Mouse (Mus musculus): ENCODE results near the gene Defa26. TPM values are rescaled to one million over a fixed set of nuclear protein-coding genes. Genes with fewer than 3 reads are reported as not detected.
"Not testable (repeated sequence)": the region's sequence is repeated elsewhere in the genome, so short reads cannot be mapped to it uniquely, and the experiment has no call there.

The Defa26 gene
- not detected in 2 replicates for polyA plus RNA-seq (2016; fragmentation: Nextera tagmentation; extraction: Ambion mirVana)

DNA sequence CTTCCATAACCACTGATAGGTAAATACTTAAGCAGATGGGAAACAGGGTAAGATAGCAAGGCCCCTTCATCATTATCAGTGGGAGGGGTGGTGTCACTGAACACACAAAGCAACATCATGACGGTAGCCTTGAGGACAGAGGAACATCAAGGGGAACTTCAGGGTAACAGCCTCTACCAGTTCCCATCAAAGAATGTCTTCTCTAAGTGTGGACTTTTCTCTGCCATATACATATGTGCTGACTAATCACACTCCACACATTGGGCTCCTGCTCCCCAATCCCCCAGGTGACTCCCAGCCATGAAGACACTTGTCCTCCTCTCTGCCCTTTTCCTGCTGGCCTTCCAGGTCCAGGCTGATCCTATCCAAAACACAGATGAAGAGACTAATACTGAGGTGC, at the start of gene Defa26:
TSS of gene Defa26 (plus strand) at position 301 of the 400 bp plus-strand sequence.
- not testable (repeated sequence) for H3K36me3 ChIP-seq; H3K4me1 ChIP-seq; H3K4me3 ChIP-seq; H3K27ac ChIP-seq; H3K27me3 ChIP-seq (replicated peaks); ATAC-seq (ENCODE audit: low FRiP score, low read depth); H3K9me3 ChIP-seq; H3K4me2 ChIP-seq (replicated peaks); H3K9ac ChIP-seq
- 91% methylated on average over 1 of the region's 1 CpGs for WGBS

DNA sequence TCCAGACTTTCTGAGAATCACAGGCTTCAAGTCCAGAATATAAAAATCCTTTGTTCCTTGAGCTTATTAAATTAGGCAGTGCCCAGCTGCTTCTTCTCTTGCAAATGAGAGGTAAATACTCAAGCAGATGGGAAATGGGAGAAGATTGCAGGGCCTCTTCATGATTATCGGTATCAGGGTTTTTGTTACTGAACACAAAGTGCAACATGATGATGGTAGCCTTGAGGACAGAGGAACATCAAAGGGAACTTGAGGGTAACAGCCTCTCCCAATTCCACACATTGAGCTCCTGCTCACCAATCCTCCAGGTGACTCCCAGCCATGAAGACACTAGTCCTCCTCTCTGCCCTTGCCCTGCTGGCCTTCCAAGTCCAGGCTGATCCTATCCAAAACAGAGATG, 35.3 kb upstream of the Defa26 start, which contains the start of gene Defa28:
TSS of gene Defa28 (plus strand) at position 301 of the 400 bp plus-strand sequence.
- not testable (repeated sequence) for ATAC-seq (ENCODE audit: low FRiP score, low read depth); H3K9me3 ChIP-seq; H3K9ac ChIP-seq; H3K4me3 ChIP-seq; H3K27ac ChIP-seq; H3K36me3 ChIP-seq; H3K4me2 ChIP-seq (replicated peaks); H3K4me1 ChIP-seq; H3K27me3 ChIP-seq (replicated peaks)
- no CpG with 5 or more reads among the region's 1 CpGs for WGBS

DNA sequence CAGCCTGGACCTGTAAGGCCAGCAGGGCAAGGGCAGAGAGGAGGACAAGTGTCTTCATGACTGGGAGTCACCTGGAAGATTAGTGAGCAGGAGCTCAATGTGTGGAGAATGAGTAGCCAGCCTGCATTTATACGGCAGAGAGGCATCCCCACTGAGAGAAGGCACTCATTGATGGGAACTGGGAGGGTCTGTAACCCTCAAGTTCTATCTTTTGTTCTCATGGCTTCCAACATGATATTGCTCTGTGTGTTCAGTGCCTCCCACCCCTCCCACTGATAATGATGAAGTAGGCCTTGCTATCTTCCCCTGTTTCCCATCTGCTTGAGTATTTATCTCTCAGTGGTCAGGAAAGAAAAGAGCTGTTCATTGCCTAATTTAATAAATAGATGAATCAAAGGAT, 23.6 kb upstream of the Defa26 start, which contains the start of gene Gm7861:
TSS of gene Gm7861 (minus strand) at position 101 of the 400 bp plus-strand sequence.
- H3K4me2 ChIP-seq (replicated peaks); H3K36me3 ChIP-seq; ATAC-seq (ENCODE audit: low FRiP score, low read depth); H3K9me3 ChIP-seq; H3K4me1 ChIP-seq; H3K27me3 ChIP-seq (replicated peaks); H3K27ac ChIP-seq; H3K4me3 ChIP-seq; H3K9ac ChIP-seq: not testable (repeated sequence)
- WGBS, result no CpG with 5 or more reads among the region's 1 CpGs

DNA sequence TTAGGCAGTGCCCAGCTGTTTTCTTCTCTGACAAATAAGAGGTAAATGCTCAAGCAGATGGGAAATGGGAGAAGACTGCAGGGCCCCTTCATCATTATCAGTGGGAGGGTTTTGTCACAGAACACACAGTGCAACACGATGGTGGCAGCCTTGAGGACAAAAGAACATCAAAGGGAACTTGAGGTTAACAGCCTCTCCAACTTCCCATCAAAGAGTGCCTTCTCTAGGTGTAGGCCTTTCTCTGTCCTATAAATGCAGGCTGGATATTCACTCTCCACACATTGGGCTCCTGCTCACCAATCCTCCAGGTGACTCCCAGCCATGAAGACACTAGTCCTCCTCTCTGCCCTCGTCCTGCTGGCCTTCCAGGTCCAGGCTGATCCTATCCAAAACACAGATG, 37.5 kb downstream of the Defa26 start, which contains the start of gene Defa17:
TSS of gene Defa17 (plus strand) at position 301 of the 400 bp plus-strand sequence.
- H3K9ac ChIP-seq; H3K36me3 ChIP-seq; H3K4me2 ChIP-seq (replicated peaks); H3K27me3 ChIP-seq (replicated peaks); H3K27ac ChIP-seq; H3K9me3 ChIP-seq; H3K4me1 ChIP-seq; ATAC-seq (ENCODE audit: low FRiP score, low read depth); H3K4me3 ChIP-seq: not testable (repeated sequence)
- no CpG with 5 or more reads among the region's 2 CpGs for WGBS

DNA sequence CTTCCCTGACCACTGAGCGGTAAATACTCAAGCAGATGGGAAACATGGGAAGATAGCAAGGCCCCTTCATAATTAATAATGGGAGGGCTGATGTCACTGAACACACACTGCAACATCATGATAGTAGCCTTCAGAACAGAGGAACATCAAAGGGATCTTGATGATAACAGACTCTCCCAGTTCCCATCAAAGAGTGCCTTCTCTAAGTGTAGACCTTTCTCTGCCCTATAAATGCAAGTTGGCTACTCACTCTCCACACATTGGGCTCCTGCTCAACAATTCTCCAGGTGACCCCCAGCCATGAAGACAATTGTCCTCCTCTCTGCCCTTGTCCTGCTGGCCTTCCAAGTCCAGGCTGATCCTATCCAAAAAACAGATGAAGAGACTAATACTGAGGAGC, 47.5 kb downstream of the Defa26 start, which contains the start of gene Defa34:
TSS of gene Defa34 (plus strand) at position 301 of the 400 bp plus-strand sequence.
- H3K9me3 ChIP-seq; H3K27me3 ChIP-seq (replicated peaks); H3K4me3 ChIP-seq; H3K4me2 ChIP-seq (replicated peaks); H3K9ac ChIP-seq; H3K4me1 ChIP-seq; ATAC-seq (ENCODE audit: low FRiP score, low read depth); H3K36me3 ChIP-seq; H3K27ac ChIP-seq: not testable (repeated sequence)
- WGBS, result 91% methylated on average over 1 of the region's 1 CpGs

Other genes starting within 250 kb of the Defa26 start
- not detected in 2 replicates for gene Defa2, start 239.7 kb upstream of the Defa26 start, polyA plus RNA-seq (2016; fragmentation: Nextera tagmentation; extraction: Ambion mirVana)
- gene Defa33, start 226.4 kb upstream of the Defa26 start, polyA plus RNA-seq (2016; fragmentation: Nextera tagmentation; extraction: Ambion mirVana), result not detected in 2 replicates
- gene Defa36, start 190.8 kb upstream of the Defa26 start, polyA plus RNA-seq (2016; fragmentation: Nextera tagmentation; extraction: Ambion mirVana), result not detected in 2 replicates
- not detected in 2 replicates for gene Gm7849, start 161.6 kb upstream of the Defa26 start, polyA plus RNA-seq (2016; fragmentation: Nextera tagmentation; extraction: Ambion mirVana)
- not detected in 2 replicates for gene Defa20, start 108.9 kb upstream of the Defa26 start, polyA plus RNA-seq (2016; fragmentation: Nextera tagmentation; extraction: Ambion mirVana)
- gene Defa32, start 89.2 kb upstream of the Defa26 start, polyA plus RNA-seq (2016; fragmentation: Nextera tagmentation; extraction: Ambion mirVana), result not detected in 2 replicates
- gene Defa37, start 52.8 kb upstream of the Defa26 start, polyA plus RNA-seq (2016; fragmentation: Nextera tagmentation; extraction: Ambion mirVana), result not detected in 2 replicates
- not detected in 2 replicates for gene Defa28, start 35.2 kb upstream of the Defa26 start, polyA plus RNA-seq (2016; fragmentation: Nextera tagmentation; extraction: Ambion mirVana)
- not detected in 2 replicates for gene Gm7861, start 23.7 kb upstream of the Defa26 start, polyA plus RNA-seq (2016; fragmentation: Nextera tagmentation; extraction: Ambion mirVana)
- not detected in 2 replicates for gene Defa17, start 37.6 kb downstream of the Defa26 start, polyA plus RNA-seq (2016; fragmentation: Nextera tagmentation; extraction: Ambion mirVana)
- gene Defa34, start 47.6 kb downstream of the Defa26 start, polyA plus RNA-seq (2016; fragmentation: Nextera tagmentation; extraction: Ambion mirVana), result not detected in 2 replicates
- not detected in 2 replicates for gene AY761184, start 85.5 kb downstream of the Defa26 start, polyA plus RNA-seq (2016; fragmentation: Nextera tagmentation; extraction: Ambion mirVana)
- not detected in 2 replicates for gene Defa24, start 116.3 kb downstream of the Defa26 start, polyA plus RNA-seq (2016; fragmentation: Nextera tagmentation; extraction: Ambion mirVana)
- not detected in 2 replicates for gene Defb50, start 205.4 kb downstream of the Defa26 start, polyA plus RNA-seq (2016; fragmentation: Nextera tagmentation; extraction: Ambion mirVana)
- gene Defb2, start 221.7 kb downstream of the Defa26 start, polyA plus RNA-seq (2016; fragmentation: Nextera tagmentation; extraction: Ambion mirVana), result not detected in 2 replicates
- not detected in 2 replicates for gene Defb10, start 240.7 kb downstream of the Defa26 start, polyA plus RNA-seq (2016; fragmentation: Nextera tagmentation; extraction: Ambion mirVana)